16 mouse cellular contexts compared by ENCODE assay signal in genomic region chr6:122758732-122759131, GRCm38 (mm10). TPM values are rescaled to one million over a fixed set of nuclear protein-coding genes. Genes with fewer than 3 reads are reported as not detected.
DNase-seq lines count a peak whose midpoint lies in the region; ATAC-seq and TF ChIP-seq lines count a peak whose summit lies in the region.
"Had no signal": no experiment of that assay in that cellular context is flagged by ENCODE, and none has a peak within 500 bp of the region (broad histone marks: within the 10 kb centered on the region; RNA-seq: fewer than 3 reads in every experiment).

No protein-coding gene starts in this region.

- no peak for TF ChIP-seq CTCF in liver, embryonic 14.5 days (IDR thresholded peaks at IDR 0.05; ENCODE audit: low read depth)
- no peak for TF ChIP-seq CTCF in kidney, adult 2 months (conservative IDR thresholded peaks at IDR 0.05; ENCODE audit: insufficient read depth, insufficient read length, low read depth, low read length)

- ATAC-seq in CD4-positive, CD25-positive, alpha-beta regulatory T cell, adult 4 months = peak; percentile 66
- 0 out of 2 replicates have a peak, but pooled peaks have one; percentile 17 for ATAC-seq in liver, embryonic 14.5 days (ENCODE audit: insufficient read depth)

- no peak for TF ChIP-seq POLR2A in kidney, adult 2 months (IDR thresholded peaks at IDR 0.05; ENCODE audit: low read depth, low read length)

- DNase-seq in 3T3-L1 (ENCODE audit: low read depth, low spot score) (peak; percentile 95), adipocyte (ENCODE audit: low spot score) (no peak)
- DNase-seq in brain, adult 2 months (ENCODE audit: low read depth, low spot score) = peak; percentile 52
- DNase-seq in liver, embryonic 14.5 days (ENCODE audit: low read depth in 3 of 3, low spot score in 3 of 3) = peak in 1 of 3 experiments; percentile 51
- no peak for DNase-seq in cerebellum, adult 18-20 months
- no peak for DNase-seq in embryo, embryonic 10.5 days (ENCODE audit: low spot score)
- no peak for DNase-seq in kidney, adult 2 months
- DNase-seq: cerebellum, adult 2 months; heart, postnatal 36 days; kidney, adult 18-20 months; thymus, postnatal 4 days had no signal

- no peak for TF ChIP-seq EP300 in liver, embryonic 14.5 days (IDR thresholded peaks at IDR 0.05; ENCODE audit: low read depth)

- no peaks in the 10 kb centered on the region for H3K9me3 ChIP-seq in liver, embryonic 14.5 days (ENCODE audit: control insufficient read depth, low read length)
- H3K9me3 ChIP-seq: embryonic facial prominence, embryonic 13.5 days; limb, embryonic 15.5 days; neural tube, embryonic 12.5 days had no signal

- H3K27ac ChIP-seq in liver, embryonic 14.5 days = no peak overlapping the region; the same call in 1 of the 2 replicates
- H3K27ac ChIP-seq in kidney, adult 2 months (ENCODE audit: insufficient read depth, low read depth, low read length) = no peak overlapping the region
- H3K27ac ChIP-seq: embryonic facial prominence, embryonic 13.5 days; limb, embryonic 15.5 days; macrophage; neural tube, embryonic 12.5 days had no signal

- no peaks in the 10 kb centered on the region for H3K36me3 ChIP-seq in liver, embryonic 14.5 days (replicated peaks; ENCODE audit: control insufficient read depth, insufficient read depth, low read depth)
- no peaks in the 10 kb centered on the region for H3K36me3 ChIP-seq in kidney, adult 2 months (ENCODE audit: control insufficient read depth, insufficient read depth, low read length)
- H3K36me3 ChIP-seq: embryonic facial prominence, embryonic 13.5 days; limb, embryonic 15.5 days; neural tube, embryonic 12.5 days had no signal

- H3K9ac ChIP-seq in liver, embryonic 14.5 days (replicated peaks) = no peak overlapping the region
- H3K9ac ChIP-seq: embryonic facial prominence, embryonic 13.5 days; limb, embryonic 15.5 days; neural tube, embryonic 12.5 days had no signal

- H3K4me3 ChIP-seq in liver, embryonic 14.5 days (ENCODE audit: insufficient read depth in 1 of 2, low read depth in 2 of 2, low read length in 2 of 2) = no peak overlapping the region
- no peak overlapping the region for H3K4me3 ChIP-seq in kidney, adult 2 months (ENCODE audit: insufficient read depth, low read depth, low read length)
- H3K4me3 ChIP-seq: embryonic facial prominence, embryonic 13.5 days; limb, embryonic 15.5 days; neural tube, embryonic 12.5 days had no signal

- H3K4me1 ChIP-seq in liver, embryonic 14.5 days (replicated peaks; ENCODE audit: control insufficient read depth in 2 of 2, insufficient read depth in 2 of 2, low read length in 1 of 2) = peaks cover 31 to 44% of the 10 kb centered on the region in 2 experiments
- H3K4me1 ChIP-seq in kidney, adult 2 months (ENCODE audit: control insufficient read depth, insufficient read depth, low read length) = no peaks in the 10 kb centered on the region
- H3K4me1 ChIP-seq: embryonic facial prominence, embryonic 13.5 days; neural tube, embryonic 12.5 days had no signal

- WGBS in liver, embryonic 14.5 days (ENCODE audit: insufficient replicate concordance) = 28% methylated on average over 5 of the region's 5 CpGs
- WGBS in kidney, adult 2 months = 94% methylated on average over 5 of the region's 5 CpGs

- H3K27me3 ChIP-seq in liver, embryonic 14.5 days (ENCODE audit: control insufficient read depth, insufficient read depth, low read length) = no peaks in the 10 kb centered on the region
- no peaks in the 10 kb centered on the region for H3K27me3 ChIP-seq in kidney, adult 2 months (replicated peaks; ENCODE audit: control insufficient read depth, insufficient read depth, low read length)
- H3K27me3 ChIP-seq: limb, embryonic 15.5 days had no signal

- H3K4me2 ChIP-seq in liver, embryonic 14.5 days (ENCODE audit: low read depth) = no peak overlapping the region
- H3K4me2 ChIP-seq: embryonic facial prominence, embryonic 13.5 days; limb, embryonic 15.5 days; neural tube, embryonic 12.5 days had no signal

RNA-seq across cellular contexts. Expression of gene Slc2a3, which starts 42.7 kb away (rescaled TPM):
- 100 to 1,000 TPM; 103 to 138 TPM for polyA plus RNA-seq in CD4-positive, CD25-positive, alpha-beta regulatory T cell, adult 4 months (2017; shearing (Covaris generic))
- polyA plus RNA-seq in liver, embryonic 14.5 days (2012; rRNA removed) = 8.7 and 9.6 TPM in 2 replicates
- polyA plus RNA-seq in liver, embryonic 14.5 days (2014; fragmentation: Nextera tagmentation; extraction: Ambion mirVana) = 13.9 and 16.0 TPM in 2 replicates
- 1.3 and 2.7 TPM in 2 replicates for polyA plus RNA-seq in kidney, adult 2 months (2012; rRNA removed)

RNA-seq across cellular contexts. Expression of gene Nanog, which starts 51.4 kb away (rescaled TPM):
- polyA plus RNA-seq in CD4-positive, CD25-positive, alpha-beta regulatory T cell, adult 4 months (2017; shearing (Covaris generic)) = under 1 TPM in 1 of 2 experiments, not detected in 1; 0.22 TPM
- 0.01 TPM in 1 of 2 replicates, not detected in the other for polyA plus RNA-seq in liver, embryonic 14.5 days (2012; rRNA removed)
- polyA plus RNA-seq in liver, embryonic 14.5 days (2014; fragmentation: Nextera tagmentation; extraction: Ambion mirVana) = not detected in 2 replicates
- polyA plus RNA-seq in kidney, adult 2 months (2012; rRNA removed) = 0.06 TPM in 1 of 2 replicates, not detected in the other
- polyA plus RNA-seq: macrophage had no signal

Comparison
In these comparisons a context has a peak if more than half of its experiments do, and no peak if none do; other contexts are left out.
1. DNase-seq: peak in 3T3-L1 (single experiment) and brain, adult 2 months (single experiment); none in cerebellum, adult 18-20 months (0 of 2), embryo, embryonic 10.5 days (single experiment), adipocyte (single experiment) and kidney, adult 2 months (single experiment).
2. RNA of gene Slc2a3, which starts 42.7 kb away (polyA plus RNA-seq): 103 to 138 TPM in CD4-positive, CD25-positive, alpha-beta regulatory T cell, adult 4 months; 8.7 to 16.0 TPM in liver, embryonic 14.5 days and 1.3 to 2.7 TPM in kidney, adult 2 months; every median in the first group is over 4 times any median in the second.